Mouse (Mus musculus) myocyte (in vitro differentiated cells): ENCODE data around the gene Akr1b8. TPM values are rescaled to one million over a fixed set of nuclear protein-coding genes. Genes with fewer than 3 reads are reported as not detected.

ENCODE experiments used
- H3K27me3 ChIP-seq: one replicate; pipeline ENCODE4 v1.6.1; 2011; ENCODE audit not compliant: control insufficient read depth, insufficient read depth, insufficient read length
- H3K36me3 ChIP-seq: one replicate; pipeline ENCODE4 v1.6.1; 2011; ENCODE audit not compliant: control insufficient read depth, insufficient read depth
- H3K4me2 ChIP-seq: one replicate; pipeline ENCODE4 v1.6.1; 2011; ENCODE audit warnings: low read depth, control low read depth
- H3K4me3 ChIP-seq: one replicate; pipeline ENCODE4 v1.5.1; 2011; ENCODE audit warnings: mild to moderate bottlenecking, control low read depth, moderate library complexity
- H3K79me2 ChIP-seq: one replicate; pipeline ENCODE4 v1.6.1; 2011; ENCODE audit not compliant: control insufficient read depth, insufficient read depth
- H3ac ChIP-seq: one replicate; pipeline ENCODE4 v1.6.1; 2011; ENCODE audit not compliant: control insufficient read depth, insufficient read length
- CEBPB ChIP-seq: IDR thresholded peaks from 2 replicates; pipeline ENCODE4 v1.6.1; 2011; ENCODE audit warnings: mild to moderate bottlenecking, moderate library complexity; ENCODE audit not compliant: poor library complexity, insufficient read depth, severe bottlenecking
- E2F4 ChIP-seq: IDR thresholded peaks from one replicate; pipeline ENCODE4 v1.6.1; 2011; ENCODE audit warnings: mild to moderate bottlenecking, control low read depth, moderate library complexity; ENCODE audit not compliant: insufficient read depth
- MAX ChIP-seq: IDR thresholded peaks from one replicate; pipeline ENCODE4 v1.6.1; 2011; ENCODE audit warnings: low read depth, mild to moderate bottlenecking, control low read depth
- MYOD1 ChIP-seq, 3 experiments: IDR thresholded peaks; one replicate each; pipeline ENCODE4 v1.6.1; 2011; ENCODE audit warnings: control low read depth in 2 of 3, low read depth in 2 of 3, mild to moderate bottlenecking in 2 of 3, moderate library complexity in 1 of 3; ENCODE audit not compliant: insufficient read length in 2 of 3, control insufficient read depth in 1 of 3
- MYOG ChIP-seq, 3 experiments: IDR thresholded peaks; one replicate each; pipeline ENCODE4 v1.6.1; 2011; ENCODE audit warnings: control low read depth in 2 of 3, low read depth in 2 of 3, mild to moderate bottlenecking in 2 of 3; ENCODE audit not compliant: insufficient read length in 2 of 3, control insufficient read depth in 1 of 3, insufficient read depth in 1 of 3
- POLR2A ChIP-seq: IDR thresholded peaks from one replicate; pipeline ENCODE4 v1.6.1; 2011; ENCODE audit warnings: low read depth, mild to moderate bottlenecking, control low read depth, moderate library complexity; ENCODE audit not compliant: insufficient read length
- POLR2AphosphoS2 ChIP-seq: IDR thresholded peaks from one replicate; pipeline ENCODE4 v1.6.1; 2011; ENCODE audit warnings: low read depth, control low read depth; ENCODE audit not compliant: insufficient read length
- REST ChIP-seq: IDR thresholded peaks from one replicate; pipeline ENCODE4 v1.6.1; 2011; ENCODE audit warnings: mild to moderate bottlenecking, control low read depth, moderate library complexity; ENCODE audit not compliant: insufficient read depth, insufficient read length
- SRF ChIP-seq: IDR thresholded peaks from one replicate; pipeline ENCODE4 v1.6.1; 2011; ENCODE audit warnings: low read depth; ENCODE audit not compliant: control insufficient read depth, insufficient read length
- TCF12 ChIP-seq: IDR thresholded peaks from one replicate; pipeline ENCODE4 v1.6.1; 2011; ENCODE audit warnings: mild to moderate bottlenecking, control low read depth; ENCODE audit not compliant: poor library complexity, insufficient read depth, severe bottlenecking
- TCF3 ChIP-seq: IDR thresholded peaks from one replicate; pipeline ENCODE4 v1.6.1; 2011; ENCODE audit warnings: low read depth, control low read depth; ENCODE audit not compliant: insufficient read length
- USF1 ChIP-seq: IDR thresholded peaks from one replicate; pipeline ENCODE4 v1.6.1; 2011; ENCODE audit warnings: low read depth, mild to moderate bottlenecking, control low read depth, moderate library complexity
- polyA plus RNA-seq: library from polyadenylated mRNA; unstranded; fragments of >200 nt; fragmentation: generic; extraction: Trizol; gene quantifications from one replicate; pipeline ENCODE4 v1.2.1, GENCODE M21; 2012; ENCODE audit warnings: missing spikeins

Akr1b8 gene
- polyA plus RNA-seq, 1 experiment = 167 TPM

DNA sequence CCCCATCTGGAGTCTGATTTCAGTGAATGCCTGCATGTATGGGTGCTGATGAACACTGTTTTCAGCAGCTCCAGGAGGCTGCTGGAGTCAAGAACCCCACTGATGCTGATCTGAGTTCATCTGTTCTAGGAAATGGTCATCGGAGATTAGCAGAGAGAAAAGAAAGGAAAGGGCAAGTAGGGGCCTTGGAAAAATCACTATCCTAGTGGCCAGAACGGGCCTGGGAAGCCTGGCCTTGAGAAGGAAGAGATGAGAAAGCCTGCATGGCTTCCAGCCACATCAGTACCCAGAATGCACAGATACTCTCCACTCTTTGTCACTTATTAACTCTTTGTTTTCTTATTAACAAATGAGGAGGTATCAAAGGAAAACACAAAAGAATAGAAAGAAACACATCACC, 46.8 kb downstream of the Akr1b8 start:
- no peak overlapping the region for H3K4me2 ChIP-seq
- H3K4me3 ChIP-seq = no peak overlapping the region
- H3K27me3 ChIP-seq = no peaks in the 10 kb centered on the region
- TF ChIP-seq MAX (no peak), REST (no peak), MYOD1 (IDR thresholded peaks at IDR 0.05; ENCODE audit: control insufficient read depth in 1 of 3, insufficient read length in 2 of 3, low read depth in 2 of 3) (no peak), POLR2AphosphoS2 (no peak), E2F4 (no peak), CEBPB (no peak), USF1 (no peak)
- no peak overlapping the region for H3ac ChIP-seq
- H3K36me3 ChIP-seq = peaks cover 27% of the 10 kb centered on the region
- no peaks in the 10 kb centered on the region for H3K79me2 ChIP-seq

DNA sequence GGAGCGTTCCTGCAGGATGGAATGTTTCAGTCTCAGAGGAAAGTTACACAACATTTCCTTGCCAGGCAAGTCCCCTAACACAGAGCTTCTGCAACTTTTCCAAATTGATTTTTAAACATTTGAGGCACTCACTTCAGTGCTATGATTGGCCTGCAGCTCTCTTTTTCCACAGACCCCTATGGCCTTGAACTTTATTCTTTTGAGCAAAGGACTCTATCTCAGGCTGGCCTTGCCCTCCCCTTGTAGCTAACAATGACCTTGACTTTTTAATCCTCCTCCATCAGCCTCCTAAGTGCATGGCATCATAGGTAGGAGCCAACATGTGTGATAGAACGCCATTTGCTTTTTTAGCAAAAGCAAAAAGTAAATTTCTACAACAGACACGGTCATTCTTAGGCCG, 52.8 kb downstream of the Akr1b8 start:
- Histone ChIP-seq H3ac (no peak overlapping the region), H3K27me3 (no peaks in the 10 kb centered on the region)

DNA sequence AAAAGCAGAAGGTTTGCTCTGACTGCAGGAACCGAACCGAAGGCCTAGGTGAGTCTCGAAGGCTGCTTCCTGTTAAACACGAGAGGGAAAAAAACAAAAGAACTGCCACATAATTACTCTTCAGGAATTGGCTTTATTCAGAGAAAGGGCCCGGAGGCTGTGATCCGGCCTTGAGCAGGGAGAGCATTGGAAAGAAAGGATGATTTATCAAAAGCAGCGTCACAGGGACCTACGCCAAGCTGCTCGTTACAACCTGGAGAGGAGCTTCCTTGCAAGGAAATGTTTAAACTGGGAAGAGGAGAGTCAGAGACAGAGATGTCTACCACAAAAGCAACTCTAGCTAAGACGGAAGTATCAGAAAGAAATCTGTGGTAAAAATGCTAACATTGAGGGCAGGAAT, 53.5 kb downstream of the Akr1b8 start:
- Histone ChIP-seq H3K4me3 (no peak overlapping the region), H3K36me3 (no peaks in the 10 kb centered on the region), H3K79me2 (no peaks in the 10 kb centered on the region), H3ac (no peak overlapping the region), H3K27me3 (no peaks in the 10 kb centered on the region), H3K4me2 (no peak overlapping the region)
- no peak for TF ChIP-seq TCF12
- no peak for TF ChIP-seq POLR2A
- no peak for TF ChIP-seq E2F4
- no peak for TF ChIP-seq REST
- TF ChIP-seq SRF = no peak
- no peak for TF ChIP-seq MYOD1 (IDR thresholded peaks at IDR 0.05; ENCODE audit: control insufficient read depth in 1 of 3, insufficient read length in 2 of 3, low read depth in 2 of 3)
- TF ChIP-seq MAX = no peak
- TF ChIP-seq USF1 = no peak
- no peak for TF ChIP-seq CEBPB
- TF ChIP-seq TCF3 = no peak
- TF ChIP-seq MYOG (IDR thresholded peaks at IDR 0.05; ENCODE audit: control insufficient read depth in 1 of 3, insufficient read depth in 1 of 3, insufficient read length in 2 of 3, low read depth in 2 of 3) = no peak
- TF ChIP-seq POLR2AphosphoS2 = no peak

More for the DNA sequence above, 52.8 kb downstream of the Akr1b8 start:
- Histone ChIP-seq H3K36me3 (no peaks in the 10 kb centered on the region), H3K4me2 (no peak overlapping the region), H3K4me3 (no peak overlapping the region), H3K79me2 (no peaks in the 10 kb centered on the region)
- TF ChIP-seq USF1 (no peak), MYOD1 (IDR thresholded peaks at IDR 0.05; ENCODE audit: control insufficient read depth in 1 of 3, insufficient read length in 2 of 3, low read depth in 2 of 3) (no peak), REST (no peak), E2F4 (no peak), POLR2A (no peak), SRF (no peak), TCF3 (no peak), MAX (no peak)

GRCm38 (mm10) chr6:34412023-34412422, 58.1 kb downstream of the Akr1b8 start, which contains the start of gene Akr1b7:
Gene Akr1b7, plus strand, starts transcription at chr6:34412334.
- H3K27me3 ChIP-seq = no peaks in the 10 kb centered on the region
- no peak within 1 kb of the TSS for H3ac ChIP-seq
- H3K79me2 ChIP-seq = no peaks in the 10 kb centered on the region
- TF ChIP-seq TCF3 (no peak), REST (no peak), CEBPB (no peak), MYOG (IDR thresholded peaks at IDR 0.05; ENCODE audit: control insufficient read depth in 1 of 3, insufficient read depth in 1 of 3, insufficient read length in 2 of 3, low read depth in 2 of 3) (no peak), E2F4 (no peak), TCF12 (no peak), MYOD1 (IDR thresholded peaks at IDR 0.05; ENCODE audit: control insufficient read depth in 1 of 3, insufficient read length in 2 of 3, low read depth in 2 of 3) (no peak), SRF (no peak), MAX (no peak), POLR2AphosphoS2 (peak; percentile 18), USF1 (no peak), POLR2A (peak; percentile 40)
- peaks cover 4% of the 10 kb centered on the region for H3K36me3 ChIP-seq
- H3K4me2 ChIP-seq = peak within 1 kb of the TSS; percentile 91
- peak within 1 kb of the TSS; percentile 23 for H3K4me3 ChIP-seq

DNA sequence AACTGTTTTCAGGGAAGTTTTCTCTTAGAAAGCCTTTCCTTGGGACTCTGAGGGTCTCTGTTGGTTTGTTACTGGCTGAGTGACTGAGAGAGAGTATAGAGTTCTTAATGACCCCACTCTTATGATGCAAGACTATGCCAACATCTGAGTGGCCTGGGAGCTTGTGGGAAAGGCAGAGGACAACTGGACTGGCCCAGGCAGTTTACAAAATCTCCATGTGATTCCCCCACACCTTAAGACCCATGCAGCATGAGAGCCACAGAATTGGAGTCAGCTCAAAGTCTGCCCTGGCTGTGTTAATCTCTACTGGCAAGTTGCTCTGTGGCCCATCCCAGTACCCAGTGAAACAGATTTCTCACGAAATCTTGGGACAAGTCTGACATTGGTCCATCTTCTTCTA, 58.8 kb downstream of the Akr1b8 start:
- TF ChIP-seq TCF3 = no peak
- peak in 2 of 3 experiments; percentile 1 to 60 for TF ChIP-seq MYOG (IDR thresholded peaks at IDR 0.05; ENCODE audit: control insufficient read depth in 1 of 3, insufficient read depth in 1 of 3, insufficient read length in 2 of 3, low read depth in 2 of 3)
- TF ChIP-seq MYOD1 (IDR thresholded peaks at IDR 0.05; ENCODE audit: control insufficient read depth in 1 of 3, insufficient read length in 2 of 3, low read depth in 2 of 3) = peak in 1 of 3 experiments; percentile 11
- TF ChIP-seq MAX = no peak
- peak; percentile 93 for TF ChIP-seq CEBPB
- TF ChIP-seq SRF = no peak
- TF ChIP-seq USF1 = no peak
- TF ChIP-seq POLR2A = peak; percentile 56
- TF ChIP-seq POLR2AphosphoS2 = peak; percentile 72
- no peak for TF ChIP-seq E2F4
- Histone ChIP-seq H3K79me2 (no peaks in the 10 kb centered on the region), H3K36me3 (peaks cover 4% of the 10 kb centered on the region), H3K27me3 (no peaks in the 10 kb centered on the region), H3K4me2 (peak overlapping the region; percentile 91), H3ac (no peak overlapping the region), H3K4me3 (peak overlapping the region; percentile 23)
